Mouse (Mus musculus) thymus, postnatal 14 days (tissue): Measurements from ENCODE around the gene Polg2.
"Not testable (repeated sequence)": the region's sequence is repeated elsewhere in the genome, so short reads cannot be mapped to it uniquely, and the experiment has no call there.

Experiments
- DNase-seq: peaks from one replicate; pipeline ENCODE4 v3.0.0; 2021

Gene Polg2

GRCm38 (mm10) chr11:106779388-106780088 is at the start of gene Polg2:
Gene Polg2, minus strand, starts transcription at chr11:106779537.
- DNase-seq: peak; percentile 94

GRCm38 (mm10) chr11:106828079-106828478 is 48.7 kb upstream of the Polg2 start:
- DNase-seq: no peak

- DNase-seq: no peak
Measured at GRCm38 (mm10) chr11:106824403-106824802, 45.1 kb upstream of the Polg2 start.

GRCm38 (mm10) chr11:106823741-106824140 is 44.4 kb upstream of the Polg2 start:
- no peak for DNase-seq

- DNase-seq: no peak
Measured at GRCm38 (mm10) chr11:106822911-106823310, 43.6 kb upstream of the Polg2 start.

GRCm38 (mm10) chr11:106822491-106822890 is 43.2 kb upstream of the Polg2 start:
- DNase-seq: no peak

- no peak for DNase-seq
Measured at GRCm38 (mm10) chr11:106821397-106821796, 42.1 kb upstream of the Polg2 start.

- DNase-seq: peak; percentile 27
Measured at GRCm38 (mm10) chr11:106820972-106821371, 41.6 kb upstream of the Polg2 start.

GRCm38 (mm10) chr11:106820252-106820651 is 40.9 kb upstream of the Polg2 start:
- no peak for DNase-seq

- DNase-seq: no peak
Measured at GRCm38 (mm10) chr11:106819595-106819994, 40.3 kb upstream of the Polg2 start.

- no peak for DNase-seq
Measured at GRCm38 (mm10) chr11:106818341-106818740, 39.0 kb upstream of the Polg2 start.

GRCm38 (mm10) chr11:106817808-106818207 is 38.5 kb upstream of the Polg2 start:
- no peak for DNase-seq

- no peak for DNase-seq
Measured at GRCm38 (mm10) chr11:106817156-106817555, 37.8 kb upstream of the Polg2 start.

GRCm38 (mm10) chr11:106816316-106816715 is 37.0 kb upstream of the Polg2 start:
- DNase-seq: no peak

- no peak for DNase-seq
Measured at GRCm38 (mm10) chr11:106815761-106816160, 36.4 kb upstream of the Polg2 start.

- DNase-seq: no peak
Measured at GRCm38 (mm10) chr11:106815331-106815730, 36.0 kb upstream of the Polg2 start.

GRCm38 (mm10) chr11:106814601-106815320 is 35.4 kb upstream of the Polg2 start:
- no peak for DNase-seq

- DNase-seq: no peak
Measured at GRCm38 (mm10) chr11:106812410-106813136, 33.2 kb upstream of the Polg2 start.

- not testable (repeated sequence) for DNase-seq
Measured at GRCm38 (mm10) chr11:106807442-106807841, 28.1 kb upstream of the Polg2 start.

GRCm38 (mm10) chr11:106802069-106802627 is 22.8 kb upstream of the Polg2 start:
- no peak for DNase-seq

GRCm38 (mm10) chr11:106795679-106796078 is 16.3 kb upstream of the Polg2 start:
- no peak for DNase-seq

- peak; percentile 17 for DNase-seq
Measured at GRCm38 (mm10) chr11:106793846-106794245, 14.5 kb upstream of the Polg2 start.

GRCm38 (mm10) chr11:106789649-106790048 is 10.3 kb upstream of the Polg2 start:
- DNase-seq: no peak
